Mouse (Mus musculus): Measurements from ENCODE around the gene Nicn1. TPM values are rescaled to one million over a fixed set of nuclear protein-coding genes. Genes with fewer than 3 reads are reported as not detected.

The Nicn1 gene
- polyA plus RNA-seq, 1 experiment: 0.14 TPM

GRCm38 (mm10) chr9:108343331-108343730 is 53.1 kb downstream of the Nicn1 start:
- TF ChIP-seq GATA1 (IDR thresholded peaks at IDR 0.05; ENCODE audit: low read length): no peak

DNA sequence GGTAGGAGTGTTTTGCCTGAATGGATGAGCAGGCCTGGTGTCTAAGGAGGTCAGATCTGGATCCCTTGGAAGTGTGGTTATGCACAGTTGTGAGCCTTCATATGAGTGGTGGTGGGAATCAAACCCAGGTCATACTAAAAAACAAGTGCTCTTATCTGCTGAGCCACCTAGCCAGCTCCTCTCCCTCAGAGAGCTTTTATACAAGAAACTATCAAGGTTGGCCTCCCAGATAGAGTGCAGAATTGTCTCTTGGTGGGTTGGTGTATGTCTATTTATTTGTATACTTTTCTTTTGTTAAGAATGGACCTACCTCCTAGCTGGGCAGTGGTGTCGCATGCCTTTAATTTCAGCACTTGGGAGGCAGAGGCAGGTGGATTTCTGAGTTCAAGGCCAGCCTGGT is 53.6 kb downstream of the Nicn1 start:
- TF ChIP-seq GATA1 (IDR thresholded peaks at IDR 0.05; ENCODE audit: low read length): no peak

GRCm38 (mm10) chr9:108344471-108344870 is 54.2 kb downstream of the Nicn1 start:
- TF ChIP-seq GATA1 (IDR thresholded peaks at IDR 0.05; ENCODE audit: low read length): no peak

Other genes with a start within 250 kb of the Nicn1 start
- gene Gmppb, start 241.2 kb upstream of the Nicn1 start, polyA plus RNA-seq (2012): 7.7 and 10.5 TPM in 2 replicates
- gene Amigo3, start 237.3 kb upstream of the Nicn1 start, polyA plus RNA-seq (2012): 0.24 and 0.32 TPM in 2 replicates
- 9.2 and 12.4 TPM in 2 replicates for gene Mst1, start 210.0 kb upstream of the Nicn1 start, polyA plus RNA-seq (2012)
- gene Rnf123, start 207.1 kb upstream of the Nicn1 start, polyA plus RNA-seq (2012): 25.7 and 84.5 TPM in 2 replicates
- 70.8 and 89.8 TPM in 2 replicates for gene Apeh, start 195.8 kb upstream of the Nicn1 start, polyA plus RNA-seq (2012)
- gene Bsn, start 100.0 kb upstream of the Nicn1 start, polyA plus RNA-seq (2012): 5.2 and 8.1 TPM in 2 replicates
- gene Dag1, start 26.5 kb upstream of the Nicn1 start, polyA plus RNA-seq (2012): 20.0 and 21.9 TPM in 2 replicates
- not detected in 2 replicates for gene Amt, start 6.4 kb downstream of the Nicn1 start, polyA plus RNA-seq (2012)
- 120 and 154 TPM in 2 replicates for gene Rhoa, start 15.7 kb downstream of the Nicn1 start, polyA plus RNA-seq (2012)
- 1.4 and 2.4 TPM in 2 replicates for gene Tcta, start 15.7 kb downstream of the Nicn1 start, polyA plus RNA-seq (2012)
- 350 and 513 TPM in 2 replicates for gene Gpx1, start 48.5 kb downstream of the Nicn1 start, polyA plus RNA-seq (2012)
- 34.7 and 107 TPM in 2 replicates for gene Usp4, start 57.4 kb downstream of the Nicn1 start, polyA plus RNA-seq (2012)
- gene 1700102P08Rik, start 102.4 kb downstream of the Nicn1 start, polyA plus RNA-seq (2012): 0.51 and 0.69 TPM in 2 replicates
- gene Ccdc36, start 138.1 kb downstream of the Nicn1 start, polyA plus RNA-seq (2012): not detected in 2 replicates
- gene BC048562, start 146.1 kb downstream of the Nicn1 start, polyA plus RNA-seq (2012): not detected in 2 replicates
- gene Ccdc71, start 170.1 kb downstream of the Nicn1 start, polyA plus RNA-seq (2012): 26.4 and 34.2 TPM in 2 replicates
- 195 and 224 TPM in 2 replicates for gene Klhdc8b, start 171.2 kb downstream of the Nicn1 start, polyA plus RNA-seq (2012)
- 0.05 and 0.25 TPM in 2 replicates for gene Lamb2, start 189.3 kb downstream of the Nicn1 start, polyA plus RNA-seq (2012)
- gene Usp19, start 200.2 kb downstream of the Nicn1 start, polyA plus RNA-seq (2012): 101 and 102 TPM in 2 replicates
- gene Qars, start 217.3 kb downstream of the Nicn1 start, polyA plus RNA-seq (2012): 35.0 and 132 TPM in 2 replicates
- gene Qrich1, start 226.4 kb downstream of the Nicn1 start, polyA plus RNA-seq (2012): 87.8 and 118 TPM in 2 replicates